Mouse (Mus musculus): Measurements from ENCODE around the gene Cacnb4. TPM values are rescaled to one million over a fixed set of nuclear protein-coding genes. Genes with fewer than 3 reads are reported as not detected.

Gene Cacnb4
- total and polyA plus RNA-seq, 3 experiments = not detected

GRCm38 (mm10) chr2:52585384-52585783 lies 91.2 kb downstream of the Cacnb4 start:
- no peak overlapping the region for H3K4me3 ChIP-seq (ENCODE audit: control insufficient read depth in 1 of 2, insufficient read depth in 1 of 2, low read depth in 2 of 2, low read length in 2 of 2)
- H3K9me3 ChIP-seq (replicated peaks; ENCODE audit: insufficient read depth, low read length) = no peaks in the 10 kb centered on the region
- H3K27me3 ChIP-seq (ENCODE audit: control insufficient read depth in 1 of 2, insufficient read depth in 2 of 2, low read length in 2 of 2) = no peaks in the 10 kb centered on the region
- H3K9ac ChIP-seq (ENCODE audit: control insufficient read depth, low read depth, low read length, poor library complexity, severe bottlenecking) = no peak overlapping the region
- no peak for DNase-seq (ENCODE audit: low read depth, low spot score)
- no peaks in the 10 kb centered on the region for H3K79me2 ChIP-seq (ENCODE audit: control insufficient read depth, insufficient read depth, low read length, poor library complexity)
- TF ChIP-seq NRF1 (IDR thresholded peaks at IDR 0.05; ENCODE audit: insufficient read depth, low read depth, low read length, poor library complexity, severe bottlenecking) (no peak), RAD21 (IDR thresholded peaks at IDR 0.05; ENCODE audit: low read depth, low read length) (no peak), CTCF (IDR thresholded peaks at IDR 0.05 in 2 of 3, conservative IDR thresholded peaks at IDR 0.05 in 1 of 3; ENCODE audit: control insufficient read depth in 1 of 3, insufficient read depth in 1 of 3, low read depth in 2 of 3, low read length in 3 of 3, poor library complexity in 1 of 3, severe bottlenecking in 1 of 3) (no peak), USF2 (IDR thresholded peaks at IDR 0.05; ENCODE audit: borderline replicate concordance in 1 of 2, insufficient read depth in 1 of 2, low read depth in 1 of 2, low read length in 2 of 2) (no peak), KAT2A (conservative IDR thresholded peaks at IDR 0.05; ENCODE audit: low read depth, low read length) (no peak), UBTF (IDR thresholded peaks at IDR 0.05; ENCODE audit: borderline replicate concordance, insufficient read depth, low read depth, low read length) (no peak), MYC (IDR thresholded peaks at IDR 0.05; ENCODE audit: low read depth, low read length) (no peak), GABPA (IDR thresholded peaks at IDR 0.05; ENCODE audit: low read depth, low read length) (no peak), HCFC1 (IDR thresholded peaks at IDR 0.05; ENCODE audit: low read depth, low read length) (no peak), MYB (IDR thresholded peaks at IDR 0.05; ENCODE audit: low read depth, low read length) (no peak), JUND (IDR thresholded peaks at IDR 0.05; ENCODE audit: low read depth, low read length) (no peak), ZC3H11A (IDR thresholded peaks at IDR 0.05; ENCODE audit: low read depth, low read length) (no peak), CHD1 (IDR thresholded peaks at IDR 0.05; ENCODE audit: low read depth, low read length) (no peak), BHLHE40 (IDR thresholded peaks at IDR 0.05; ENCODE audit: borderline replicate concordance, low read depth, low read length) (no peak), ZKSCAN1 (IDR thresholded peaks at IDR 0.05; ENCODE audit: low read depth, low read length) (no peak), MAFK (IDR thresholded peaks at IDR 0.05; ENCODE audit: borderline replicate concordance, low read depth, low read length) (no peak), TCF12 (IDR thresholded peaks at IDR 0.05; ENCODE audit: low read depth, low read length) (peak; percentile 51; the same call in 1 of the 2 replicates), TAL1 (IDR thresholded peaks at IDR 0.05; ENCODE audit: low read length) (no peak), EP300 (IDR thresholded peaks at IDR 0.05; ENCODE audit: low read depth in 1 of 2, low read length in 2 of 2) (peak; percentile 22 to 59; a peak in 3 of 4 replicates), ZNF384 (IDR thresholded peaks at IDR 0.05; ENCODE audit: low read depth, low read length) (no peak), CHD2 (IDR thresholded peaks at IDR 0.05; ENCODE audit: low read length) (no peak), GATA1 (IDR thresholded peaks at IDR 0.05; ENCODE audit: low read depth, low read length) (0 out of 2 replicates have a peak, but pooled peaks have one; percentile 18), MEF2A (IDR thresholded peaks at IDR 0.05; ENCODE audit: extremely low read depth, insufficient replicate concordance, low read depth, low read length, poor library complexity, severe bottlenecking) (no peak)
- no peak overlapping the region for H3K27ac ChIP-seq (ENCODE audit: control insufficient read depth, low read depth, low read length)
- no peaks in the 10 kb centered on the region; a peak in 1 of 4 replicates for H3K36me3 ChIP-seq (ENCODE audit: control insufficient read depth in 1 of 2, insufficient read depth in 2 of 2, low read length in 2 of 2)
- 0 out of 4 replicates have a peak, but pooled peaks cover 0 to 4% of the 10 kb centered on the region in 2 experiments for H3K4me1 ChIP-seq (ENCODE audit: control insufficient read depth in 1 of 2, insufficient read depth in 2 of 2, low read length in 2 of 2)

Data from MEL (cell line).